Mouse (Mus musculus) neutrophil, adult 83 days (primary cell): Measurements from ENCODE around the gene Cited1. TPM values are rescaled to one million over a fixed set of nuclear protein-coding genes. Genes with fewer than 3 reads are reported as not detected.

ENCODE experiments used
- total RNA-seq, 2 experiments: library from RNA; stranded (reverse); gene quantifications; one replicate each; pipeline ENCODE4 v1.2.4; 2023

Cited1 gene
- total RNA-seq: not detected

DNA sequence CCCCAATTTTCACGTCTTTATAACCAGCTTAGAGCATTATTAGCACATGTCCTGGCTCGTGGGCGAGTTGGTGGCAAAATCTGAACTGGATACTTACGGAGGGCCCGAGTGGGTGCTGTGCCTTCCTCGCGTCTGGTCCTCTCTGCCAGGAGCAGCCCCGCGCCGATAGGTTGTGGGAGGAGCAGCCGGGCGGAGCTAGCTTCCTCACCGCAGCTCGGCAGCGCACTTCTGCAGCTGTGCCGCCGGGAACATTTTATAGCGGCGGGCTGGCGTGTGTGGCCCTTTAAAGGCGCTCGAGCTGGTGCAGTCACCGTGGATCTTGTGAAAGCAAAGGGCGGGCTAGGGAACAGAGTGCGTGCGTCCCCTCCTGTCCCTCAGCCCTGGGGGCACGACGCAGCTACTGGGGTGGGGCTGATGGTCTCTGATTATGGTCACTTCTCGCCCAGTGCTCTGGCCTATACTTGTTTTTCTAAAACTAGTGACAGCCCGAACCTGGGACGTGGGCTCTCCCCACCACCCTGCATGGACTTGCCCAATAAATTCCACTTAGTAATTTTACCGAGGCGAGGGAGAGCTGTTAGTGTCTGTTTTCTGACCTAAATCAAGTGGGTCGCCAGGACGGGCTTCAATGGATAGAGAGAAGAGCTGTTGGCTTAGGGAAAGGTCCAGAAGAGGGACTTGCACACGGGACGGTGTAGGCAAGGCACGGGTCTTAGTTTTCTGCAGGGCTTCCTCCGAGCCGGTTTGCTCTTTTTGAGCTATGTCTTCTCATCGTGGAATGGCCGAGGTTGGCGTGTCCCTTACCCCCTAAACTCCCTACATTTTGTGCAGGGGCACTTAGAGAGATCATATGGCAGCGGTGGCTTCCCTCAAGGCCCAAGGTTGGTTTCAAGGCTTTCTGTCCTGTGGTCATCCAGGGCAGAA lies at the start of gene Cited1:
TSS of gene Cited1 (minus strand) at position 245 of the 924 bp plus-strand sequence.

Other genes with a start within 250 kb of the Cited1 start
- 1 to 10 TPM; 2.1 to 3.9 TPM for gene Rtl5, start 180.9 kb downstream of the Cited1 start, total RNA-seq
- gene Pin4, start 132.7 kb downstream of the Cited1 start, total RNA-seq: 10 to 100 TPM; 18.8 to 25.2 TPM
- 10 to 100 TPM; 10.0 to 10.5 TPM for gene Ercc6l, start 95.1 kb downstream of the Cited1 start, total RNA-seq
- gene Rps4x, start 62.8 kb downstream of the Cited1 start, total RNA-seq: 1,000 to 10,000 TPM in 1 of 2 experiments, 100 to 1,000 TPM in 1; 767 to 1,028 TPM